Mouse (Mus musculus): Measurements from ENCODE around the gene Pisd. TPM values are rescaled to one million over a fixed set of nuclear protein-coding genes. Genes with fewer than 3 reads are reported as not detected.
"Not testable (repeated sequence)": the region's sequence is repeated elsewhere in the genome, so short reads cannot be mapped to it uniquely, and the experiment has no call there.

The Pisd gene
- polyA plus RNA-seq, 1 experiment from 2014 or later = 54.1 TPM

DNA sequence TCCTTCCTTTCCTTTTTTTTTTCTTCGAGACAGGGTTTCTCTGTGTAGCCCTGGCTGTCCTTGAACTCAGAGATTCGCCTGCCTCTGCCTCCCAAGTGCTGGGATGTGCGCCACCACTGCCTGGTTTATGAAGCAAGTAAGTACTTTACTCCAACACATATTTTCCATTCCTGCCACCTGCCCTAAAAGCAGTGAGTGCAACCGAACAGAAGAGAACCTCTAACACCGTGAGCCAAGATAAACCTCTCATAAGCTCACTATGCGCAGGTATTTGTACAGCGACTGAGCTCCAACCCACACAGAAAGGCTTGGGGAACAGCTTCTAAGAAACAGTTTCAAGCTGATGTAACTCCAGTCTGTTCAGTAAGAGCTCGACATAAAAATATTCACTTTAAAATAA lies 29.3 kb downstream of the Pisd start:
- Histone ChIP-seq H3K27ac (ENCODE audit: low read length) (no peak overlapping the region), H3K9ac (ENCODE audit: low read length) (no peak overlapping the region), H3K4me1 (ENCODE audit: control insufficient read depth, insufficient read depth, low read length) (0 out of 2 replicates have a peak, but pooled peaks cover 2% of the 10 kb centered on the region), H3K9me3 (replicated peaks; ENCODE audit: control insufficient read depth, low read length) (no peaks in the 10 kb centered on the region; the same call in 1 of the 2 replicates), H3K27me3 (ENCODE audit: control insufficient read depth, insufficient read depth, low read length) (no peaks in the 10 kb centered on the region), H3K36me3 (ENCODE audit: control insufficient read depth, insufficient read depth) (no peaks in the 10 kb centered on the region), H3K4me3 (ENCODE audit: low read length) (no peak overlapping the region), H3K4me2 (ENCODE audit: low read depth, low read length) (no peak overlapping the region)
- no peak for ATAC-seq (replicated peaks; ENCODE audit: extremely low read depth, insufficient read depth, low FRiP score)
- 89% methylated on average over 8 of the region's 8 CpGs for WGBS

DNA sequence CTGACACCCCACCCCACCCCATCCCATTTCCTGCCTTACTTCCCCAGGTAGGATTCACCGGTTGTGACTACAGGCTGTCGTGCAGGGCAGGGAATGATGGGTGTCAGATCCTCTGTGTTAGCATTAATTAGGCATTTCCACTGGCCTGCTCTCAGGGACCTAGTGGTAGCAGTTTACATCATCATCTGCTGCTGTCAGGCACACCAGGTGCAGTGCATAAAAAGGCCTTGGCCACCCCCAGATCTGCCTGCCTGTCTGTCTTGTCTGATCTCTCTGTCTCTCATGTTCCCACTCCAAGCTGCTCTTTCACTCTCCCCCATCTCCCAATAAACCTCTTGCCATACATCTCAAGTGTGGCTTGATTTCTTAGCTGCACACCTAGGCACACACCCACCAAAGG lies 33.7 kb downstream of the Pisd start:
- no peaks in the 10 kb centered on the region; the same call in 1 of the 2 replicates for H3K9me3 ChIP-seq (replicated peaks; ENCODE audit: control insufficient read depth, low read length)
- no peak for ATAC-seq (replicated peaks; ENCODE audit: extremely low read depth, insufficient read depth, low FRiP score)
- 50% methylated on average over 2 of the region's 2 CpGs for WGBS
- H3K9ac ChIP-seq (ENCODE audit: low read length) = no peak overlapping the region
- no peak overlapping the region for H3K27ac ChIP-seq (ENCODE audit: low read length)
- H3K4me3 ChIP-seq (ENCODE audit: low read length) = no peak overlapping the region
- H3K36me3 ChIP-seq (ENCODE audit: control insufficient read depth, insufficient read depth) = no peaks in the 10 kb centered on the region
- no peaks in the 10 kb centered on the region for H3K27me3 ChIP-seq (ENCODE audit: control insufficient read depth, insufficient read depth, low read length)
- H3K4me2 ChIP-seq (ENCODE audit: low read depth, low read length) = no peak overlapping the region
- H3K4me1 ChIP-seq (ENCODE audit: control insufficient read depth, insufficient read depth, low read length) = peaks cover 3% of the 10 kb centered on the region; the same call in 1 of the 2 replicates

DNA sequence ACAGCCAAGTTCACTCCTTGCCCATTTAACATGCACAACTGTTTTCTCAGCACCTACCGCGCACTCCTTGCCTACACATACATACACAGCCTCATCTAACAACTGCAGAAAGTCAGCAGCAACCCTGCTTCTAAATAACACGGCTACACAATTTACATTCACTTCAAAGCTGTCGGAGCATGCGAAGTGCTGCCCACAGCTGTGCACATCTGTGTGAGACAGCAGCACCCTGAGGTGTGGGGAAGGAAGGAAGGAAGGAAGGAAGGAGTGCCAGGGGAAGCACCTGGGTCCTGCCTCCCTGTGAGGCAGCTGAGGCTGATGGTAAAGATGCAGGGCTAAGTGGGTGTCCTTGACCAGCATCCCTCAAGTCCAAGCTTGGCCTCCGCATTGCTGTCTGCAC lies 36.5 kb downstream of the Pisd start:
- peaks cover 11% of the 10 kb centered on the region for H3K4me1 ChIP-seq (ENCODE audit: control insufficient read depth, insufficient read depth, low read length)
- 79% methylated on average over 6 of the region's 6 CpGs for WGBS
- ATAC-seq (replicated peaks; ENCODE audit: extremely low read depth, insufficient read depth, low FRiP score) = no peak

DNA sequence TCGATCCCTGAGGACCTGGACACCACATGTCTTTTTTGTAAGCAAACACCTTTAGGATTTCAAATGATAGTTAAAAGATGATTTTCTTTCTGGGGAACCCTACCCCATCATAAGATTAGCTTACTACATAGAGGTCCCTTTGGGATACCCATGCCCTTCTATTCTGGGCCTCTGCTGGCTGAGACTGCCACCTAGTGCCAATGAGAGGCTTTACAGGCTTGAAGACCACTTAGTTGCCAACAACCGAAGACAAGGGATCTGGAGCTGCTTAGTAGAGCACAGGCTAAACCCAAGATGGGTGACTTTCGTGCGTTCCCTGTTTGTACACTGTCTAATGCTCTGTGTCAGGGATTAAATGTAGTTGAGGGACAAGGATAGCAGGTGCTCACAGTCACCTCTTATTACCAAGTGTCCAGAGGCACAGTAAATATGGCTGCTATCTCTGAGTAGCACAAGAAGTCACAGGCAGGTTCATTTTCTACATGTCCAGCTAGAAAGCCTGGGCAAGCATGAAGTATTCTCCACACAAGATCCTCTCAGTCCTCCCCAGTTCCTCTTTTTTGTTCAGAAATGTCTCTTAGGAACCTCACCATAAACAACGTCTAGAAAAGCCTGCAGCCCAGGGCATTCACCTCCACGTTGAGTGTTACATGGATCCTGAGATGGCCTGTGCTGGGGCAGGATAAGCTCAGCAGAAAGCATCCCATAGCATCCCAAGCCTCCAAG lies 37.6 kb downstream of the Pisd start:
- ATAC-seq (replicated peaks; ENCODE audit: extremely low read depth, insufficient read depth, low FRiP score) = no peak
- H3K9me3 ChIP-seq (replicated peaks; ENCODE audit: control insufficient read depth, low read length) = no peaks in the 10 kb centered on the region
- WGBS = 59% methylated on average over 6 of the region's 6 CpGs
- peaks cover 11% of the 10 kb centered on the region for H3K4me1 ChIP-seq (ENCODE audit: control insufficient read depth, insufficient read depth, low read length)
- H3K27me3 ChIP-seq (ENCODE audit: control insufficient read depth, insufficient read depth, low read length) = no peaks in the 10 kb centered on the region
- H3K27ac ChIP-seq (ENCODE audit: low read length) = no peak overlapping the region
- H3K4me2 ChIP-seq (ENCODE audit: low read depth, low read length) = no peak overlapping the region
- H3K9ac ChIP-seq (ENCODE audit: low read length) = no peak overlapping the region
- no peaks in the 10 kb centered on the region for H3K36me3 ChIP-seq (ENCODE audit: control insufficient read depth, insufficient read depth)
- no peak overlapping the region for H3K4me3 ChIP-seq (ENCODE audit: low read length)

More for the DNA sequence above, 36.5 kb downstream of the Pisd start:
- H3K4me2 ChIP-seq (ENCODE audit: low read depth, low read length) = no peak overlapping the region
- no peak overlapping the region for H3K4me3 ChIP-seq (ENCODE audit: low read length)
- H3K36me3 ChIP-seq (ENCODE audit: control insufficient read depth, insufficient read depth) = no peaks in the 10 kb centered on the region
- no peak overlapping the region for H3K27ac ChIP-seq (ENCODE audit: low read length)
- no peaks in the 10 kb centered on the region for H3K9me3 ChIP-seq (replicated peaks; ENCODE audit: control insufficient read depth, low read length)
- no peaks in the 10 kb centered on the region for H3K27me3 ChIP-seq (ENCODE audit: control insufficient read depth, insufficient read depth, low read length)
- H3K9ac ChIP-seq (ENCODE audit: low read length) = no peak overlapping the region

DNA sequence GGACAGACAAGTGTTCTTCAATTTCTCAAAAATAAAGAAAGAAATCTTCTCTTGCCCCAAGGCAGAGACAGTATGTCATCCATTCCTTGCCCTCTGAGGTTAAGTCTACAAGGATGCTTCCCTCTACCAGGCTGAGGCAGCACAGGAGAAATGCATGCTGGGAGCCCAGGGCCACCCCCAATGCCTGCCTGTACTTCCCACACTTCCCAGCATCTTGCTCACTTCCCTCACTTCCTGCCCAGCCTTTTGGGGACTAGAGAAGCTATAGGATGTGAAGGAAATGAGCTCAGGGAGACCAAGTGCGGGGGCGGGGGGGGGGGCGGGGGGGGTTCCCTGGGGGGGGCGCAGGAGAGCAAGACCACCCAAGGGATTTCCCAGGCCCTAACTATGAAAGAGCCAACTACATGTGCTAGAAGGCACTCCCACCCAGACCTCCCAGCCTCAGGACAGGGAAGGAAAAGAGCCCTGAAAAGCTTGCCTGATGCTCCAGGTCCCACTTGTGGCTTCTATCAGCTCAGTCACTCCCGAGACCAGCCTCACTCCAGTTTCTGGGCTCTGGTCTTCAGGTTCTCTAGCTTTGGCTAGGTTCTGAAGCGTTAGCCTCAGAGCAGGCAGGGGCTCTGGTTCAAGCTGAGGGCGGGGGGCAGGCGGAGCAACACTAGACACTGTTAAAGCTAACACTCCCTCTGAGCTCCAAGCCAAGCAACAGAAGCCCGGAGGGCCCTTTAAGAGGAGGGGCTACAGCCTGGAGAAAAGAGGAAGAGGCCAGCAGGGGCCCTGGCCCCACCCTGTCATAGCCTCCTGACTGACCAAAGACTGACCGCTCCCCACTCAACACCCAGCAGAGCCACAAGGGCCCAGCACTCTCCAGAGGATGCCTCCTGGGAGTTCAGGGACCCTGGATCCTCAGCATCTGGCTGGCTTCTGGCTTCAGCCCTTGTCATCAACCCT lies 39.5 kb downstream of the Pisd start:
- H3K4me3 ChIP-seq (ENCODE audit: low read length) = peak overlapping the region; percentile 52
- H3K4me2 ChIP-seq (ENCODE audit: low read depth, low read length) = peak overlapping the region; percentile 66
- no peaks in the 10 kb centered on the region for H3K27me3 ChIP-seq (ENCODE audit: control insufficient read depth, insufficient read depth, low read length)
- peak overlapping the region; percentile 92 for H3K27ac ChIP-seq (ENCODE audit: low read length)
- H3K9me3 ChIP-seq (replicated peaks; ENCODE audit: control insufficient read depth, low read length) = no peaks in the 10 kb centered on the region
- H3K9ac ChIP-seq (ENCODE audit: low read length) = peak overlapping the region; percentile 71
- ATAC-seq (replicated peaks; ENCODE audit: extremely low read depth, insufficient read depth, low FRiP score) = peak; percentile 91
- WGBS = 5% methylated on average over 8 of the region's 10 CpGs
- peaks cover 11% of the 10 kb centered on the region for H3K4me1 ChIP-seq (ENCODE audit: control insufficient read depth, insufficient read depth, low read length)
- no peaks in the 10 kb centered on the region for H3K36me3 ChIP-seq (ENCODE audit: control insufficient read depth, insufficient read depth)

DNA sequence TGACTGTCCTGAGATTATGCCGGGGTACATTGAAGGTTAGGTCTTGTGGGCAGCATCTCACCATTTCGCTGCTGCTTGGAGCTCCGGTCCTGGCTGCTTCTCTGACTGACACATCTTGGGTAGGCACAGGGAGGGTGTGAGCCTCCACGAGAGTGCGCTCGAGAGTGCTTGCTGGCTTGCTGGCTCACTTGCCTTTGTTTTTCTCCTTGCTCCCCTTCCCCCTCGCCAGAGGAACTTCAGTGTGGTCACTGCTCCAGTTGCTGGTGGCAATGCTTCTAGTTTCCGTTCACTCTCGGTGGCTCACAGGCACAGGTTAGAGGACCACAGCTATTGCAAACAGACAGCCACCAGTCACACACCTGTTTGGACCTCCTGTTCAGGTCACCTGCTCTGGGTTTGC lies 43.3 kb downstream of the Pisd start:
- 65% methylated on average over 9 of the region's 9 CpGs for WGBS
- Histone ChIP-seq H3K9ac (ENCODE audit: low read length) (no peak overlapping the region), H3K4me3 (ENCODE audit: low read length) (no peak overlapping the region), H3K27ac (ENCODE audit: low read length) (no peak overlapping the region), H3K9me3 (replicated peaks; ENCODE audit: control insufficient read depth, low read length) (no peaks in the 10 kb centered on the region), H3K27me3 (ENCODE audit: control insufficient read depth, insufficient read depth, low read length) (no peaks in the 10 kb centered on the region), H3K4me2 (ENCODE audit: low read depth, low read length) (no peak overlapping the region), H3K4me1 (ENCODE audit: control insufficient read depth, insufficient read depth, low read length) (peaks cover 9% of the 10 kb centered on the region), H3K36me3 (ENCODE audit: control insufficient read depth, insufficient read depth) (no peaks in the 10 kb centered on the region)
- no peak for ATAC-seq (replicated peaks; ENCODE audit: extremely low read depth, insufficient read depth, low FRiP score)

DNA sequence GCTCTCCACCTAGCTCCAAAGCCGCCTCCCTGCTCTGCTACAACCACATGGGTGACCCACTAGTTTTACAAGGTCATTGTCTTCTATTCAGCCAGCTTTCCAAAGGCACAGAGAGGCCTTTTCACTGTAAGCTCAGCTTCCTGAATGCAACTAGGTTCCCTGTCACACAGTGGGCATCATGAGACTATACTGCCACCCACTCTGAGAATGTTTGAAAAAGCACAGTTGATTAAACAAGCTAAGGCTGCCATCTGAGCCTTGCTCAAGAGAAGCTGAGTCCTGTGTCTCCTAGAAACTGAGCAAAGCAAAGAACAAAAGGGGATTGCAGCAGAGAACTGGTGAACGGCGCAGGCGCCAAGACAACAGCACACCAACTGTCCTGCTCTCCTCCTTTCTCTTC lies 44.1 kb downstream of the Pisd start:
- H3K4me2 ChIP-seq (ENCODE audit: low read depth, low read length); H3K4me3 ChIP-seq (ENCODE audit: low read length); H3K9ac ChIP-seq (ENCODE audit: low read length); H3K4me1 ChIP-seq (ENCODE audit: control insufficient read depth, insufficient read depth, low read length); ATAC-seq (replicated peaks; ENCODE audit: extremely low read depth, insufficient read depth, low FRiP score); H3K36me3 ChIP-seq (ENCODE audit: control insufficient read depth, insufficient read depth); H3K9me3 ChIP-seq (replicated peaks; ENCODE audit: control insufficient read depth, low read length); H3K27ac ChIP-seq (ENCODE audit: low read length); H3K27me3 ChIP-seq (ENCODE audit: control insufficient read depth, insufficient read depth, low read length): not testable (repeated sequence)
- 83% methylated on average over 4 of the region's 4 CpGs for WGBS

DNA sequence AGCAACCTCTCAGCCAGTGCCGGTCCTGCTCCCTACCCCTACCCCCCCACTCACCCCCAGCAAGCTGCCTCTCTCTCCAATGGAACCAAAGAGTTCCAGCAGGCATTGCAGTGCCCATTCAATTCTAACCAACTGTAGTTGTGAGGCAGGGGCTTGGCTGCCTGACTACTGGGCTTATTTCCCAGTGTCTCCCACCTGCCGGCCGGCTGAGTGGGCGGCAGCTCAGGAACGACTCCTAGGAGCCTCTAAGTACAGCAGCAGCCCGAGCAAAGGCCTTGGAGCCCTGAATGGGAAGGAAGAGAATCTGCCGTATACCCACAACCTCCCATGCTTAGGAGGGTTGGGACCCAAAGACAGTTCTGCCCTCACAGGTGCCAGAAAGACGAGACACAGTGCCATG lies 44.6 kb downstream of the Pisd start:
- H3K36me3 ChIP-seq (ENCODE audit: control insufficient read depth, insufficient read depth); H3K27me3 ChIP-seq (ENCODE audit: control insufficient read depth, insufficient read depth, low read length); H3K4me1 ChIP-seq (ENCODE audit: control insufficient read depth, insufficient read depth, low read length); H3K9ac ChIP-seq (ENCODE audit: low read length); H3K27ac ChIP-seq (ENCODE audit: low read length); ATAC-seq (replicated peaks; ENCODE audit: extremely low read depth, insufficient read depth, low FRiP score); H3K4me2 ChIP-seq (ENCODE audit: low read depth, low read length); H3K9me3 ChIP-seq (replicated peaks; ENCODE audit: control insufficient read depth, low read length); H3K4me3 ChIP-seq (ENCODE audit: low read length): not testable (repeated sequence)
- 86% methylated on average over 8 of the region's 8 CpGs for WGBS

DNA sequence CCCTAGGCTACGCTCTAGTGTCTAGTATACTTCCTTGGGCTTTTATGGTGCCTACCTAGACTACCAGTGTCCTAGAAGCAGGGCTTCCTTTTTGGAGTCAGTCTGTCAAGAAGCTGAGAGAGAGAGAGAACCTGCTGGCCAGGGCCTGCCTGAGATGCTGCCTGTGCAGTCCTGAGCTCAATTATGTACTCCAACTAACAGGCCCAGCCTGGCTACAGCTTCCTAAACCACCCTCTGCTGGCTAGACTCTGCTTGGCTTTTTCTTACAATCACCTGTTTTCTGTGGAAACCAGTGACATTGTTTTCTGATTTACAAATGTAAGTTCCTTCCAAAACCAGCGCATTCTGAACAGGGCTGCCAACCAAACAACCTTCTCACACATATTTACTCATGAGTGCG lies 45.3 kb downstream of the Pisd start:
- Histone ChIP-seq H3K27me3 (ENCODE audit: control insufficient read depth, insufficient read depth, low read length) (no peaks in the 10 kb centered on the region), H3K36me3 (ENCODE audit: control insufficient read depth, insufficient read depth) (no peaks in the 10 kb centered on the region), H3K9me3 (replicated peaks; ENCODE audit: control insufficient read depth, low read length) (no peaks in the 10 kb centered on the region), H3K4me3 (ENCODE audit: low read length) (no peak overlapping the region), H3K4me1 (ENCODE audit: control insufficient read depth, insufficient read depth, low read length) (no peaks in the 10 kb centered on the region; the same call in 1 of the 2 replicates), H3K4me2 (ENCODE audit: low read depth, low read length) (no peak overlapping the region), H3K27ac (ENCODE audit: low read length) (no peak overlapping the region), H3K9ac (ENCODE audit: low read length) (no peak overlapping the region)
- WGBS = 93% methylated on average over 3 of the region's 3 CpGs
- no peak for ATAC-seq (replicated peaks; ENCODE audit: extremely low read depth, insufficient read depth, low FRiP score)

Data from heart, embryonic 16.5 days (tissue).